In genomic region chr13:117010143-117010542, GRCm38 (mm10) we compare ENCODE assay signal across 10 mouse cellular contexts. TPM values are rescaled to one million over a fixed set of nuclear protein-coding genes. Genes with fewer than 3 reads are reported as not detected.
DNase-seq lines count a peak whose midpoint lies in the region; ATAC-seq lines count a peak whose summit lies in the region.
"Had no signal": no experiment of that assay in that cellular context is flagged by ENCODE, and none has a peak within 500 bp of the region (broad histone marks: within the 10 kb centered on the region; RNA-seq: fewer than 3 reads in every experiment).

No protein-coding gene starts in this region.

- no peak overlapping the region for H3K9ac ChIP-seq in kidney, embryonic 16.5 days (replicated peaks; ENCODE audit: low read length)
- H3K9ac ChIP-seq: limb, embryonic 13.5 days had no signal

- ATAC-seq in kidney, embryonic 16.5 days (ENCODE audit: low FRiP score, low TSS enrichment), result no peak
- peak; percentile 49 for ATAC-seq in cerebellum, adult (ENCODE audit: insufficient number of reproducible peaks, low FRiP score, low TSS enrichment)
- no peak for ATAC-seq in inflammation-experienced regulatory T-cells, adult 6 months

- DNase-seq in kidney, adult 18-20 months, result peak; percentile 49
- DNase-seq in cerebellum, postnatal 25 days, result peak; percentile 71 to 77
- DNase-seq in left cerebral cortex, postnatal 36 days (ENCODE audit: low spot score in 2 of 2), result peak; percentile 19 to 26
- DNase-seq in lung, postnatal 36 days, result no peak
- DNase-seq in urinary bladder, adult 18-20 months (ENCODE audit: low spot score in 2 of 2), result no peak
- DNase-seq: thymus, postnatal 25 days had no signal

- H3K36me3 ChIP-seq in kidney, embryonic 16.5 days (ENCODE audit: insufficient read depth, low read length), result 0 out of 2 replicates have a peak, but pooled peaks cover 4% of the 10 kb centered on the region

- H3K4me1 ChIP-seq in kidney, embryonic 16.5 days (ENCODE audit: insufficient read depth, low read length), result 0 out of 2 replicates have a peak, but pooled peaks cover 10% of the 10 kb centered on the region

- H3K4me2 ChIP-seq in kidney, embryonic 16.5 days (replicated peaks; ENCODE audit: low read depth, low read length), result no peak overlapping the region
- H3K4me2 ChIP-seq: limb, embryonic 13.5 days had no signal

- H3K4me3 ChIP-seq in kidney, embryonic 16.5 days (ENCODE audit: low read length), result no peak overlapping the region
- H3K4me3 ChIP-seq: limb, embryonic 13.5 days had no signal

- H3K27me3 ChIP-seq in kidney, embryonic 16.5 days (ENCODE audit: insufficient read depth, low read length), result no peaks in the 10 kb centered on the region
- H3K27me3 ChIP-seq: limb, embryonic 13.5 days had no signal

- H3K9me3 ChIP-seq in kidney, embryonic 16.5 days (ENCODE audit: low read length), result peaks cover 3% of the 10 kb centered on the region
- H3K9me3 ChIP-seq: limb, embryonic 13.5 days had no signal

- 49% methylated on average over 8 of the region's 8 CpGs for WGBS in kidney, embryonic 16.5 days

- H3K27ac ChIP-seq in kidney, embryonic 16.5 days (ENCODE audit: low read length), result no peak overlapping the region
- H3K27ac ChIP-seq: limb, embryonic 13.5 days had no signal

- intact Hi-C loops in left cerebral cortex, postnatal 36 days (cut with DNase I), result no loop called here

RNA-seq across cellular contexts. Expression of gene Parp8, which starts 15.2 kb away (rescaled TPM):
- polyA plus RNA-seq in kidney, embryonic 16.5 days (2015; fragmentation: Nextera tagmentation; extraction: Ambion mirVana), result 15.7 and 18.1 TPM in 2 replicates
- total RNA-seq in left cerebral cortex, postnatal 36 days (2021), result 10 to 100 TPM; 16.2 to 23.5 TPM
- polyA plus RNA-seq in inflammation-experienced regulatory T-cells, adult 6 months (2017; shearing (Covaris generic)), result 10 to 100 TPM; 12.0 to 28.7 (median 23.7) TPM

Comparison
In these comparisons a context has a peak if more than half of its experiments do, and no peak if none do; other contexts are left out.
1. DNase-seq: peak in kidney, adult 18-20 months (single experiment), cerebellum, postnatal 25 days (2 of 2) and left cerebral cortex, postnatal 36 days (2 of 2); none in lung, postnatal 36 days (single experiment) and urinary bladder, adult 18-20 months (0 of 2).